Mouse (Mus musculus): ENCODE data around the gene Tns1.
A peak's percentile ranks its signal among the peaks of the same experiment; 100 is the strongest.

GRCm38 (mm10) chr1:74031771-74032609, 92.3 kb downstream of the Tns1 start:
- TF ChIP-seq POLR2A (IDR thresholded peaks at IDR 0.05; ENCODE audit: insufficient read depth, low read depth, low read length), result 0 out of 2 replicates have a peak, but pooled peaks have one; percentile 18
- TF ChIP-seq CTCF (IDR thresholded peaks at IDR 0.05), result no peak
- peak; percentile 98 for TF ChIP-seq EP300 (IDR thresholded peaks at IDR 0.05; ENCODE audit: insufficient read depth, low read depth, low read length)

All from heart, adult 2 months (tissue).